Mouse (Mus musculus): Measurements from ENCODE around the gene Rhox2e. TPM values are rescaled to one million over a fixed set of nuclear protein-coding genes. Genes with fewer than 3 reads are reported as not detected.
"Not testable (repeated sequence)": the region's sequence is repeated elsewhere in the genome, so short reads cannot be mapped to it uniquely, and the experiment has no call there.

Rhox2e gene
- not detected in 2 replicates for polyA plus RNA-seq (2015; fragmentation: Nextera tagmentation; extraction: Ambion mirVana)

- H3K4me2 ChIP-seq (replicated peaks); H3K36me3 ChIP-seq; H3K9me3 ChIP-seq; ATAC-seq; H3K4me3 ChIP-seq (replicated peaks); H3K9ac ChIP-seq; H3K27me3 ChIP-seq (replicated peaks); H3K27ac ChIP-seq; H3K4me1 ChIP-seq (replicated peaks): not testable (repeated sequence)
- 90% methylated on average over 3 of the region's 8 CpGs for WGBS
Observed at GRCm38 (mm10) chrX:37530152-37530551, at the start of gene Rhox2e. TSS of gene Rhox2e (plus strand) at chrX:37530452.

- not testable (repeated sequence) for H3K4me2 ChIP-seq (replicated peaks); ATAC-seq; H3K9me3 ChIP-seq; H3K4me3 ChIP-seq (replicated peaks); H3K27ac ChIP-seq; H3K4me1 ChIP-seq (replicated peaks); H3K36me3 ChIP-seq; H3K9ac ChIP-seq; H3K27me3 ChIP-seq (replicated peaks)
- 92% methylated on average over 17 of the region's 18 CpGs for WGBS
Observed at GRCm38 (mm10) chrX:37514059-37514458, 16.2 kb upstream of the Rhox2e start, which contains the start of gene Rhox4d. TSS of gene Rhox4d (plus strand) at chrX:37514359.

GRCm38 (mm10) chrX:37541719-37542118 is 11.5 kb downstream of the Rhox2e start, which contains the start of gene Rhox3e:
TSS of gene Rhox3e (plus strand) at chrX:37542019.
- ATAC-seq; H3K27ac ChIP-seq; H3K36me3 ChIP-seq; H3K4me1 ChIP-seq (replicated peaks); H3K4me2 ChIP-seq (replicated peaks); H3K9ac ChIP-seq; H3K9me3 ChIP-seq; H3K27me3 ChIP-seq (replicated peaks); H3K4me3 ChIP-seq (replicated peaks): not testable (repeated sequence)
- WGBS = no CpG with 5 or more reads among the region's 4 CpGs

GRCm38 (mm10) chrX:37557112-37557511 is 26.9 kb downstream of the Rhox2e start, which contains the start of gene Rhox4e:
TSS of gene Rhox4e (plus strand) at chrX:37557412.
- not testable (repeated sequence) for H3K4me2 ChIP-seq (replicated peaks); ATAC-seq

GRCm38 (mm10) chrX:37571105-37571504 is 40.9 kb downstream of the Rhox2e start, which contains the start of gene Rhox2f:
TSS of gene Rhox2f (plus strand) at chrX:37571405.
- H3K9me3 ChIP-seq; ATAC-seq; H3K4me3 ChIP-seq (replicated peaks); H3K27me3 ChIP-seq (replicated peaks); H3K9ac ChIP-seq; H3K36me3 ChIP-seq; H3K4me1 ChIP-seq (replicated peaks); H3K4me2 ChIP-seq (replicated peaks); H3K27ac ChIP-seq: not testable (repeated sequence)
- WGBS = 91% methylated on average over 8 of the region's 8 CpGs

More at GRCm38 (mm10) chrX:37557112-37557511, 26.9 kb downstream of the Rhox2e start, which contains the start of gene Rhox4e:
- not testable (repeated sequence) for H3K27ac ChIP-seq; H3K9ac ChIP-seq; H3K9me3 ChIP-seq; H3K36me3 ChIP-seq; H3K4me1 ChIP-seq (replicated peaks); H3K4me3 ChIP-seq (replicated peaks); H3K27me3 ChIP-seq (replicated peaks)
- 97% methylated on average over 10 of the region's 18 CpGs for WGBS

- whole genome bisulfite sequencing = 51% methylated on average over 2 of the region's 2 CpGs
- ATAC-seq, H3K36me3 ChIP-seq: not testable (repeated sequence)
Observed at GRCm38 (mm10) chrX:37572638-37573037, 42.4 kb downstream of the Rhox2e start.

GRCm38 (mm10) chrX:37580692-37581091 is 50.4 kb downstream of the Rhox2e start, which contains the start of gene Rhox3f:
TSS of gene Rhox3f (plus strand) at chrX:37580992.
- H3K4me3 ChIP-seq (replicated peaks); H3K4me1 ChIP-seq (replicated peaks); H3K9me3 ChIP-seq; ATAC-seq; H3K27ac ChIP-seq; H3K27me3 ChIP-seq (replicated peaks); H3K4me2 ChIP-seq (replicated peaks); H3K9ac ChIP-seq; H3K36me3 ChIP-seq: not testable (repeated sequence)

More at GRCm38 (mm10) chrX:37572638-37573037, 42.4 kb downstream of the Rhox2e start:
- H3K27me3 ChIP-seq (replicated peaks); H3K4me2 ChIP-seq (replicated peaks); H3K9ac ChIP-seq; H3K4me3 ChIP-seq (replicated peaks); H3K4me1 ChIP-seq (replicated peaks); H3K27ac ChIP-seq; H3K9me3 ChIP-seq: not testable (repeated sequence)

Other genes with a start within 250 kb of the Rhox2e start
- gene Rhox3a2, start 150.4 kb upstream of the Rhox2e start, polyA plus RNA-seq (2015; fragmentation: Nextera tagmentation; extraction: Ambion mirVana) = not detected in 2 replicates
- gene Rhox4a2, start 139.6 kb upstream of the Rhox2e start, polyA plus RNA-seq (2015; fragmentation: Nextera tagmentation; extraction: Ambion mirVana) = not detected in 2 replicates
- not detected in 2 replicates for gene Rhox2b, start 118.4 kb upstream of the Rhox2e start, polyA plus RNA-seq (2015; fragmentation: Nextera tagmentation; extraction: Ambion mirVana)
- gene Rhox4b, start 98.0 kb upstream of the Rhox2e start, polyA plus RNA-seq (2015; fragmentation: Nextera tagmentation; extraction: Ambion mirVana) = not detected in 2 replicates
- gene Rhox2c, start 76.8 kb upstream of the Rhox2e start, polyA plus RNA-seq (2015; fragmentation: Nextera tagmentation; extraction: Ambion mirVana) = not detected in 2 replicates
- gene Rhox3c, start 71.9 kb upstream of the Rhox2e start, polyA plus RNA-seq (2015; fragmentation: Nextera tagmentation; extraction: Ambion mirVana) = not detected in 2 replicates
- not detected in 2 replicates for gene Rhox4c, start 50.1 kb upstream of the Rhox2e start, polyA plus RNA-seq (2015; fragmentation: Nextera tagmentation; extraction: Ambion mirVana)
- not detected in 2 replicates for gene Rhox2d, start 37.0 kb upstream of the Rhox2e start, polyA plus RNA-seq (2015; fragmentation: Nextera tagmentation; extraction: Ambion mirVana)
- gene Rhox4d, start 16.1 kb upstream of the Rhox2e start, polyA plus RNA-seq (2015; fragmentation: Nextera tagmentation; extraction: Ambion mirVana) = not detected in 2 replicates
- gene Rhox3e, start 11.6 kb downstream of the Rhox2e start, polyA plus RNA-seq (2015; fragmentation: Nextera tagmentation; extraction: Ambion mirVana) = not detected in 2 replicates
- not detected in 2 replicates for gene Rhox4e, start 27.0 kb downstream of the Rhox2e start, polyA plus RNA-seq (2015; fragmentation: Nextera tagmentation; extraction: Ambion mirVana)
- gene Rhox2f, start 41.0 kb downstream of the Rhox2e start, polyA plus RNA-seq (2015; fragmentation: Nextera tagmentation; extraction: Ambion mirVana) = not detected in 2 replicates
- gene Rhox3f, start 50.5 kb downstream of the Rhox2e start, polyA plus RNA-seq (2015; fragmentation: Nextera tagmentation; extraction: Ambion mirVana) = not detected in 2 replicates
- not detected in 2 replicates for gene Rhox4f, start 77.3 kb downstream of the Rhox2e start, polyA plus RNA-seq (2015; fragmentation: Nextera tagmentation; extraction: Ambion mirVana)
- gene Rhox3g, start 98.2 kb downstream of the Rhox2e start, polyA plus RNA-seq (2015; fragmentation: Nextera tagmentation; extraction: Ambion mirVana) = not detected in 2 replicates
- not detected in 2 replicates for gene Rhox2g, start 113.0 kb downstream of the Rhox2e start, polyA plus RNA-seq (2015; fragmentation: Nextera tagmentation; extraction: Ambion mirVana)
- not detected in 2 replicates for gene Rhox4g, start 120.9 kb downstream of the Rhox2e start, polyA plus RNA-seq (2015; fragmentation: Nextera tagmentation; extraction: Ambion mirVana)
- gene Rhox3h, start 138.3 kb downstream of the Rhox2e start, polyA plus RNA-seq (2015; fragmentation: Nextera tagmentation; extraction: Ambion mirVana) = not detected in 2 replicates
- gene Rhox2h, start 142.8 kb downstream of the Rhox2e start, polyA plus RNA-seq (2015; fragmentation: Nextera tagmentation; extraction: Ambion mirVana) = not detected in 2 replicates